ENCODE assay signal across 8 mouse cellular contexts in genomic region chr11:49251380-49251761, GRCm38 (mm10). TPM values are rescaled to one million over a fixed set of nuclear protein-coding genes. Genes with fewer than 3 reads are reported as not detected.
DNase-seq lines count a peak whose midpoint lies in the region; ATAC-seq and TF ChIP-seq lines count a peak whose summit lies in the region.

No protein-coding gene starts in this region.

- H3ac ChIP-seq in myocyte (ENCODE audit: control insufficient read depth, insufficient read length), result no peak overlapping the region

- ATAC-seq in kidney, embryonic 16.5 days (ENCODE audit: low FRiP score, low TSS enrichment), result no peak
- no peak for ATAC-seq in embryonic facial prominence, embryonic 11.5 days (replicated peaks; ENCODE audit: insufficient number of reproducible peaks, low FRiP score, low TSS enrichment, low read depth)
- ATAC-seq in intestine, embryonic 15.5 days, result no peak

- peak overlapping the region; percentile 78 for H3K4me3 ChIP-seq in kidney, embryonic 16.5 days (ENCODE audit: low read length)
- peak overlapping the region; percentile 59; the same call in 1 of the 2 replicates for H3K4me3 ChIP-seq in embryonic facial prominence, embryonic 11.5 days (ENCODE audit: low read depth, low read length)
- H3K4me3 ChIP-seq in intestine, embryonic 15.5 days (replicated peaks), result peak overlapping the region; percentile 70
- peak overlapping the region; percentile 55 for H3K4me3 ChIP-seq in myocyte

- H3K36me3 ChIP-seq in kidney, embryonic 16.5 days (ENCODE audit: insufficient read depth, low read length), result peaks cover 17% of the 10 kb centered on the region
- peaks cover 3% of the 10 kb centered on the region for H3K36me3 ChIP-seq in embryonic facial prominence, embryonic 11.5 days (replicated peaks; ENCODE audit: control insufficient read depth, insufficient read depth, low read depth, low read length)
- H3K36me3 ChIP-seq in intestine, embryonic 15.5 days, result 0 out of 2 replicates have a peak, but pooled peaks cover 4% of the 10 kb centered on the region
- no peaks in the 10 kb centered on the region for H3K36me3 ChIP-seq in myocyte (ENCODE audit: control insufficient read depth, insufficient read depth)

- DNase-seq in kidney, adult 18-20 months, result no peak
- no peak for DNase-seq in embryonic facial prominence, embryonic 11.5 days (ENCODE audit: low spot score)
- DNase-seq in retina, embryonic 14.5 days (ENCODE audit: low spot score), result no peak
- DNase-seq in ovary, postnatal 10 days (ENCODE audit: low spot score), result no peak
- DNase-seq in frontal cortex, postnatal 25 days (ENCODE audit: low spot score in 2 of 2), result no peak

- no peaks in the 10 kb centered on the region for H3K9me3 ChIP-seq in kidney, embryonic 16.5 days (ENCODE audit: low read length)
- no peaks in the 10 kb centered on the region for H3K9me3 ChIP-seq in embryonic facial prominence, embryonic 11.5 days (replicated peaks; ENCODE audit: control insufficient read depth, low read length)
- no peaks in the 10 kb centered on the region for H3K9me3 ChIP-seq in intestine, embryonic 15.5 days

- peaks cover 27% of the 10 kb centered on the region for H3K79me2 ChIP-seq in myocyte (ENCODE audit: control insufficient read depth, insufficient read depth)

- H3K27ac ChIP-seq in kidney, embryonic 16.5 days (ENCODE audit: low read length), result no peak overlapping the region
- H3K27ac ChIP-seq in embryonic facial prominence, embryonic 11.5 days (replicated peaks; ENCODE audit: low read depth, low read length), result no peak overlapping the region
- H3K27ac ChIP-seq in intestine, embryonic 15.5 days, result no peak overlapping the region

- TF ChIP-seq POLR2A in myocyte (IDR thresholded peaks at IDR 0.05; ENCODE audit: insufficient read length, low read depth), result no peak

- H3K9ac ChIP-seq in kidney, embryonic 16.5 days (replicated peaks; ENCODE audit: low read length), result peak overlapping the region; percentile 96
- H3K9ac ChIP-seq in embryonic facial prominence, embryonic 11.5 days (replicated peaks; ENCODE audit: low read length), result peak overlapping the region; percentile 87
- H3K9ac ChIP-seq in intestine, embryonic 15.5 days, result peak overlapping the region; percentile 86

- 54% methylated on average over 7 of the region's 7 CpGs for WGBS in kidney, embryonic 16.5 days
- 66% methylated on average over 7 of the region's 7 CpGs for WGBS in embryonic facial prominence, embryonic 11.5 days
- WGBS in intestine, embryonic 15.5 days, result 49% methylated on average over 7 of the region's 7 CpGs

- H3K27me3 ChIP-seq in kidney, embryonic 16.5 days (ENCODE audit: insufficient read depth, low read length), result no peaks in the 10 kb centered on the region
- no peaks in the 10 kb centered on the region for H3K27me3 ChIP-seq in embryonic facial prominence, embryonic 11.5 days (ENCODE audit: control insufficient read depth, insufficient read depth, low read length)
- H3K27me3 ChIP-seq in intestine, embryonic 15.5 days (replicated peaks), result no peaks in the 10 kb centered on the region
- no peaks in the 10 kb centered on the region for H3K27me3 ChIP-seq in myocyte (ENCODE audit: control insufficient read depth, insufficient read depth, insufficient read length)

- peak overlapping the region; percentile 80 for H3K4me2 ChIP-seq in kidney, embryonic 16.5 days (replicated peaks; ENCODE audit: low read depth, low read length)
- peak overlapping the region; percentile 77 for H3K4me2 ChIP-seq in embryonic facial prominence, embryonic 11.5 days (ENCODE audit: low read depth, low read length)
- H3K4me2 ChIP-seq in intestine, embryonic 15.5 days (replicated peaks), result peak overlapping the region; percentile 82
- peak overlapping the region; percentile 83 for H3K4me2 ChIP-seq in myocyte (ENCODE audit: low read depth)

- peaks cover 47% of the 10 kb centered on the region for H3K4me1 ChIP-seq in kidney, embryonic 16.5 days (ENCODE audit: insufficient read depth, low read length)
- no peaks in the 10 kb centered on the region for H3K4me1 ChIP-seq in embryonic facial prominence, embryonic 11.5 days (ENCODE audit: control insufficient read depth, insufficient read depth, low read length)
- H3K4me1 ChIP-seq in intestine, embryonic 15.5 days (replicated peaks), result peaks cover 36% of the 10 kb centered on the region

TF ChIP-seq in myocyte, 11 proteins besides CTCF, POLR2A, EP300 and RAD21:
- TF ChIP-seq POLR2AphosphoS2 (IDR thresholded peaks at IDR 0.05; ENCODE audit: insufficient read length, low read depth) (no peak), MAX (IDR thresholded peaks at IDR 0.05; ENCODE audit: low read depth) (no peak), E2F4 (IDR thresholded peaks at IDR 0.05; ENCODE audit: insufficient read depth) (no peak), CEBPB (IDR thresholded peaks at IDR 0.05; ENCODE audit: insufficient read depth, poor library complexity, severe bottlenecking) (no peak), MYOG (IDR thresholded peaks at IDR 0.05; ENCODE audit: control insufficient read depth in 1 of 3, insufficient read depth in 1 of 3, insufficient read length in 2 of 3, low read depth in 2 of 3) (no peak), USF1 (IDR thresholded peaks at IDR 0.05; ENCODE audit: low read depth) (no peak), SRF (IDR thresholded peaks at IDR 0.05; ENCODE audit: control insufficient read depth, insufficient read length, low read depth) (no peak), REST (IDR thresholded peaks at IDR 0.05; ENCODE audit: insufficient read depth, insufficient read length) (no peak), TCF3 (IDR thresholded peaks at IDR 0.05; ENCODE audit: insufficient read length, low read depth) (no peak), MYOD1 (IDR thresholded peaks at IDR 0.05; ENCODE audit: control insufficient read depth in 1 of 3, insufficient read length in 2 of 3, low read depth in 2 of 3) (no peak), TCF12 (IDR thresholded peaks at IDR 0.05; ENCODE audit: insufficient read depth, poor library complexity, severe bottlenecking) (no peak)

RNA-seq across cellular contexts. Expression of gene Mgat1, which starts 7.4 kb away (rescaled TPM):
- polyA plus RNA-seq in kidney, embryonic 16.5 days (2015; fragmentation: Nextera tagmentation; extraction: Ambion mirVana), result 88.9 and 91.9 TPM in 2 replicates
- 26.4 and 32.8 TPM in 2 replicates for polyA plus RNA-seq in embryonic facial prominence, embryonic 11.5 days (2014; fragmentation: Nextera tagmentation; extraction: Ambion mirVana)
- 53.5 and 61.2 TPM in 2 replicates for polyA plus RNA-seq in intestine, embryonic 15.5 days (2015; fragmentation: Nextera tagmentation; extraction: Ambion mirVana)
- polyA plus RNA-seq in myocyte (2012; fragmentation: generic; extraction: Trizol), result 45.8 TPM

RNA-seq across cellular contexts. Expression of gene Olfr1393, which starts 26.7 kb away (rescaled TPM):
- polyA plus RNA-seq in kidney, embryonic 16.5 days (2015; fragmentation: Nextera tagmentation; extraction: Ambion mirVana), result not detected in 2 replicates
- 0.17 TPM in 1 of 2 replicates, not detected in the other for polyA plus RNA-seq in embryonic facial prominence, embryonic 11.5 days (2014; fragmentation: Nextera tagmentation; extraction: Ambion mirVana)
- not detected in 2 replicates for polyA plus RNA-seq in intestine, embryonic 15.5 days (2015; fragmentation: Nextera tagmentation; extraction: Ambion mirVana)
- polyA plus RNA-seq in myocyte (2012; fragmentation: generic; extraction: Trizol), result not detected

RNA-seq across cellular contexts. Expression of gene Olfr1392, which starts 33.7 kb away (rescaled TPM):
- not detected in 2 replicates for polyA plus RNA-seq in kidney, embryonic 16.5 days (2015; fragmentation: Nextera tagmentation; extraction: Ambion mirVana)
- not detected in 2 replicates for polyA plus RNA-seq in embryonic facial prominence, embryonic 11.5 days (2014; fragmentation: Nextera tagmentation; extraction: Ambion mirVana)
- not detected in 2 replicates for polyA plus RNA-seq in intestine, embryonic 15.5 days (2015; fragmentation: Nextera tagmentation; extraction: Ambion mirVana)
- not detected for polyA plus RNA-seq in myocyte (2012; fragmentation: generic; extraction: Trizol)

RNA-seq across cellular contexts. Expression of gene Zfp62, which starts 48.3 kb away (rescaled TPM):
- polyA plus RNA-seq in kidney, embryonic 16.5 days (2015; fragmentation: Nextera tagmentation; extraction: Ambion mirVana), result 45.6 and 46.3 TPM in 2 replicates
- 64.0 and 66.1 TPM in 2 replicates for polyA plus RNA-seq in embryonic facial prominence, embryonic 11.5 days (2014; fragmentation: Nextera tagmentation; extraction: Ambion mirVana)
- 24.4 and 28.6 TPM in 2 replicates for polyA plus RNA-seq in intestine, embryonic 15.5 days (2015; fragmentation: Nextera tagmentation; extraction: Ambion mirVana)
- 5.6 TPM for polyA plus RNA-seq in myocyte (2012; fragmentation: generic; extraction: Trizol)

RNA-seq across cellular contexts. Expression of gene Olfr10, which starts 53.2 kb away (rescaled TPM):
- not detected in 2 replicates for polyA plus RNA-seq in kidney, embryonic 16.5 days (2015; fragmentation: Nextera tagmentation; extraction: Ambion mirVana)
- polyA plus RNA-seq in embryonic facial prominence, embryonic 11.5 days (2014; fragmentation: Nextera tagmentation; extraction: Ambion mirVana), result not detected in 2 replicates
- polyA plus RNA-seq in intestine, embryonic 15.5 days (2015; fragmentation: Nextera tagmentation; extraction: Ambion mirVana), result not detected in 2 replicates
- not detected for polyA plus RNA-seq in myocyte (2012; fragmentation: generic; extraction: Trizol)
